ENCODE assay signal across 8 mouse cellular contexts in the genomic region with DNA sequence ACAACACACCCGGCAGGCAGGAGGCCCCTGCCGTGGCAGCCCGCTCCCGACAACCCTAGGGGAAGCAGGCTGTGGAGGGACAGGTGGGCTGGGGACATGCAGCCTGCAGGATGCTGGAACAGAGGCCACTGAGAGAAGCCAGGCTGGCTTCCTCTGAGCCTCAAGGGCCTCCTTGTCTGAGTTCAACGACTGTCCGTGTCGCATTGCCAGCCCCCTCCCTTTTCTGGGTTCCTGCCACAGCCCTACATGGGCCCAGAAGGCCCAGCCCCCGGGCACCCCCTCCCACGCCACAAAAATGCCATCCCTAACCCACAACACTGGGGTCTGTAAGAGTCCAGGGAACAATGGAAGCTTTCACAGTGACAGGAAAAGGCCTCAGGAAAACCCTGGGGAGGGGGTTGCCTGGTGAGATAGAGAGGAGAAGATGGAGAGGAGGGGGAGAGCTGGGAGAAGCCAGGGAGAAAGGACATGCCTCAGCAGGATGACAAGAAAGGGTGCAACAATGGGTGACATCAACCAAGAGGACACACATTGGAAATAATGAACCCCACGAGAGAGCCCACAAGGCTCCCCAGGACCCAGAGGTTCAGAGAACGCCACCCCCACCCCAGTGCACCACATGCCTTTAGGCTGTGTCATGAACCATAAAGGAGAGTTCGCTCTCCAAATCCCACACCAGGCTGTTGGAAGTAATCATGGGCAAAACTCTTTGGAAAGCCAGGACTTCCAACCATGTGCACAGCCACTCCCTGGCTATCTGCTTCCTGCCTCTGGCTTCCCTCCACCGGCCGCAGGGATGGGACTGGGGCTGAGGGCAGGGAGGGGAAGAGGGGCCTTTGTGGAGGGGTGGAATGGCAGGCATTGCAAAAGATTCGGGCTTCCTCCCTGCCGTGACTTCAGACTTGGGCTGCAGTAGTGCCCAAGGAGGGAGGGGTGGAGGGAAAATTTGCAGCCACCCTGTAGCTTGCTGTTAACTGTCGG. TPM values are rescaled to one million over a fixed set of nuclear protein-coding genes. Genes with fewer than 3 reads are reported as not detected.
DNase-seq lines count a peak whose midpoint lies in the region; ATAC-seq lines count a peak whose summit lies in the region.

No protein-coding gene starts in this region.

- H3K4me1 ChIP-seq in heart, embryonic 15.5 days (replicated peaks) = peaks cover 58% of the 10 kb centered on the region
- peaks cover 17% of the 10 kb centered on the region for H3K4me1 ChIP-seq in liver, embryonic 11.5 days (replicated peaks; ENCODE audit: control insufficient read depth, insufficient read depth, low read length)
- H3K4me1 ChIP-seq in stomach, embryonic 14.5 days (ENCODE audit: control insufficient read depth, insufficient read depth, low read length) = peaks cover 48% of the 10 kb centered on the region

- no peaks in the 10 kb centered on the region for H3K36me3 ChIP-seq in heart, embryonic 15.5 days
- no peaks in the 10 kb centered on the region for H3K36me3 ChIP-seq in liver, embryonic 11.5 days (ENCODE audit: control insufficient read depth, insufficient read depth, low read length)
- peaks cover 4% of the 10 kb centered on the region; the same call in 1 of the 2 replicates for H3K36me3 ChIP-seq in stomach, embryonic 14.5 days (ENCODE audit: control insufficient read depth, insufficient read depth, low read length)

- no peak overlapping the region for H3K4me3 ChIP-seq in heart, embryonic 15.5 days
- H3K4me3 ChIP-seq in liver, embryonic 11.5 days (ENCODE audit: low read depth, low read length) = no peak overlapping the region
- no peak overlapping the region for H3K4me3 ChIP-seq in stomach, embryonic 14.5 days (ENCODE audit: low read depth, low read length)

- peak overlapping the region; percentile 94 for H3K27ac ChIP-seq in heart, embryonic 15.5 days
- H3K27ac ChIP-seq in liver, embryonic 11.5 days (ENCODE audit: low read depth, low read length) = peak overlapping the region; percentile 33; the same call in 1 of the 2 replicates
- peak overlapping the region; percentile 83 for H3K27ac ChIP-seq in stomach, embryonic 14.5 days (ENCODE audit: low read length)

- no peaks in the 10 kb centered on the region for H3K27me3 ChIP-seq in heart, embryonic 15.5 days
- H3K27me3 ChIP-seq in liver, embryonic 11.5 days (replicated peaks; ENCODE audit: control insufficient read depth, insufficient read depth, low read length) = no peaks in the 10 kb centered on the region; the same call in 1 of the 2 replicates
- no peaks in the 10 kb centered on the region for H3K27me3 ChIP-seq in stomach, embryonic 14.5 days (ENCODE audit: control insufficient read depth, insufficient read depth, low read length)

- 0 out of 2 replicates have a peak overlapping the region, but pooled peaks have one; percentile 9 for H3K4me2 ChIP-seq in heart, embryonic 15.5 days
- no peak overlapping the region for H3K4me2 ChIP-seq in liver, embryonic 11.5 days
- H3K4me2 ChIP-seq in stomach, embryonic 14.5 days (replicated peaks; ENCODE audit: low read depth, low read length) = no peak overlapping the region

- peak overlapping the region; percentile 22; the same call in 1 of the 2 replicates for H3K9ac ChIP-seq in heart, embryonic 15.5 days
- H3K9ac ChIP-seq in liver, embryonic 11.5 days (ENCODE audit: low read depth, low read length) = 0 out of 2 replicates have a peak overlapping the region, but pooled peaks have one; percentile 30
- no peak overlapping the region for H3K9ac ChIP-seq in stomach, embryonic 14.5 days (replicated peaks; ENCODE audit: low read depth, low read length)

- peak; percentile 12 for ATAC-seq in heart, embryonic 15.5 days (replicated peaks; ENCODE audit: insufficient number of reproducible peaks, insufficient read depth, low FRiP score, low read depth)
- ATAC-seq in liver, embryonic 11.5 days (replicated peaks; ENCODE audit: low FRiP score) = no peak
- 0 out of 2 replicates have a peak, but pooled peaks have one; percentile 43 for ATAC-seq in stomach, embryonic 14.5 days (ENCODE audit: insufficient number of reproducible peaks, insufficient read depth, low FRiP score, low read depth)

- WGBS in heart, embryonic 15.5 days = 32% methylated on average over 17 of the region's 17 CpGs
- 41% methylated on average over 17 of the region's 17 CpGs for WGBS in liver, embryonic 11.5 days
- WGBS in stomach, embryonic 14.5 days = 38% methylated on average over 17 of the region's 17 CpGs

- peak; percentile 16 for DNase-seq in cerebellum, adult 9-10 months
- no peak for DNase-seq in cerebellum, adult 8-10 months
- peak; percentile 43 for DNase-seq in right cerebral cortex, postnatal 14 days
- no peak for DNase-seq in right cerebral cortex, adult 18-20 months
- DNase-seq in liver, embryonic 11.5 days (ENCODE audit: low spot score) = no peak
- no peak for DNase-seq in frontal cortex, postnatal 14 days (ENCODE audit: low spot score in 2 of 2)

- H3K9me3 ChIP-seq in heart, embryonic 15.5 days (replicated peaks) = no peaks in the 10 kb centered on the region
- no peaks in the 10 kb centered on the region for H3K9me3 ChIP-seq in liver, embryonic 11.5 days (ENCODE audit: control insufficient read depth, low read length)
- H3K9me3 ChIP-seq in stomach, embryonic 14.5 days (ENCODE audit: control insufficient read depth, low read depth, low read length) = no peaks in the 10 kb centered on the region

RNA-seq across cellular contexts. Expression of a gene that starts 33.8 kb away (rescaled TPM):
- polyA plus RNA-seq in heart, embryonic 15.5 days (2015; fragmentation: Nextera tagmentation; extraction: Ambion mirVana) = 22.4 and 26.8 TPM in 2 replicates
- polyA plus RNA-seq in liver, embryonic 11.5 days (2014; fragmentation: Nextera tagmentation; extraction: Ambion mirVana) = 11.3 and 13.4 TPM in 2 replicates
- polyA plus RNA-seq in stomach, embryonic 14.5 days (2014; fragmentation: Nextera tagmentation; extraction: Ambion mirVana) = 29.5 and 32.4 TPM in 2 replicates

RNA-seq across cellular contexts. Expression of a gene that starts 41.1 kb away (rescaled TPM):
- polyA plus RNA-seq in heart, embryonic 15.5 days (2015; fragmentation: Nextera tagmentation; extraction: Ambion mirVana) = 102 and 108 TPM in 2 replicates
- polyA plus RNA-seq in liver, embryonic 11.5 days (2014; fragmentation: Nextera tagmentation; extraction: Ambion mirVana) = 96.3 and 97.0 TPM in 2 replicates
- 48.1 and 48.3 TPM in 2 replicates for polyA plus RNA-seq in stomach, embryonic 14.5 days (2014; fragmentation: Nextera tagmentation; extraction: Ambion mirVana)

Comparison
In these comparisons a context has a peak if more than half of its experiments do, and no peak if none do; other contexts are left out.
1. DNase-seq: peak in cerebellum, adult 9-10 months (single experiment) and right cerebral cortex, postnatal 14 days (single experiment); none in cerebellum, adult 8-10 months (single experiment), right cerebral cortex, adult 18-20 months (single experiment), liver, embryonic 11.5 days (single experiment) and frontal cortex, postnatal 14 days (0 of 2).
2. H3K27ac ChIP-seq: peak in every context shown above with its lines; median percentile 94 in heart, embryonic 15.5 days; 83 in stomach, embryonic 14.5 days; 33 in liver, embryonic 11.5 days.